Mouse (Mus musculus) heart, embryonic 10.5 days (tissue): ENCODE data around the gene Xrcc3. TPM values are rescaled to one million over a fixed set of nuclear protein-coding genes. Genes with fewer than 3 reads are reported as not detected.

Experiments used
- DNase-seq: peaks from one replicate; pipeline ENCODE4 v3.0.0-alpha.2; 2017; ENCODE audit warnings: low spot score
- H3K27ac ChIP-seq: fragments of 300-500 bp; sonication (generic); 2 replicates; pipeline ENCODE4 v1.5.1; 2016; ENCODE audit warnings: mild to moderate bottlenecking
- H3K27me3 ChIP-seq: fragments of 300-500 bp; sonication (generic); 2 replicates; pipeline ENCODE4 v1.6.1; 2016; ENCODE audit warnings: mild to moderate bottlenecking; ENCODE audit not compliant: poor library complexity, insufficient read depth, severe bottlenecking
- H3K36me3 ChIP-seq: fragments of 300-500 bp; sonication (generic); 2 replicates; pipeline ENCODE4 v1.6.1; 2016; ENCODE audit warnings: mild to moderate bottlenecking, moderate library complexity
- H3K4me1 ChIP-seq: fragments of 300-500 bp; sonication (generic); 2 replicates; pipeline ENCODE4 v1.6.1; 2016; ENCODE audit warnings: mild to moderate bottlenecking
- H3K4me3 ChIP-seq: fragments of 300-500 bp; sonication (generic); 2 replicates; pipeline ENCODE4 v1.5.1; 2016; ENCODE audit warnings: mild to moderate bottlenecking, moderate library complexity
- H3K9me3 ChIP-seq: fragments of 300-500 bp; sonication (generic); 2 replicates; pipeline ENCODE4 v1.6.1; 2016; ENCODE audit warnings: mild to moderate bottlenecking, moderate library complexity
- WGBS: fragments of 180-500 bp; shearing (Covaris S2); methylation state at CpG from one replicate; pipeline ENCODE4 v1.1.7; 2016; 5-methylcytosine and 5-hydroxymethylcytosine counted together
- polyA plus RNA-seq: library from polyadenylated mRNA; unstranded; fragments of >200 nt; fragmentation: Nextera tagmentation; extraction: Ambion mirVana; gene quantifications from 2 replicates; pipeline ENCODE4 v1.2.1, GENCODE M21; 2016

Xrcc3 gene
- polyA plus RNA-seq: 10.5 and 13.8 TPM in 2 replicates

GRCm38 (mm10) chr12:111813766-111814617 is at the start of gene Xrcc3, which contains the start of gene Zfyve21:
Xrcc3 (minus strand) TSS chr12:111813873.
Zfyve21 (plus strand) TSS chr12:111814170.
- peak within 1 kb of the TSS; percentile 84 for H3K4me3 ChIP-seq
- under 1% methylated on average over 87 of the region's 87 CpGs for WGBS
- H3K36me3 ChIP-seq: peaks cover 18% of the 10 kb centered on the region; the same call in 1 of the 2 replicates
- no peaks in the 10 kb centered on the region for H3K9me3 ChIP-seq
- H3K4me1 ChIP-seq: peaks cover 72% of the 10 kb centered on the region
- no peaks in the 10 kb centered on the region for H3K27me3 ChIP-seq
- H3K27ac ChIP-seq: peak within 1 kb of the TSS; percentile 95
- DNase-seq: peak; percentile 100

GRCm38 (mm10) chr12:111855448-111855847 is 41.8 kb upstream of the Xrcc3 start:
- no peak overlapping the region for H3K4me3 ChIP-seq
- H3K36me3 ChIP-seq: peaks cover 23% of the 10 kb centered on the region
- H3K9me3 ChIP-seq: no peaks in the 10 kb centered on the region
- WGBS: 83% methylated on average over 2 of the region's 2 CpGs
- DNase-seq: no peak
- no peaks in the 10 kb centered on the region; the same call in 1 of the 2 replicates for H3K4me1 ChIP-seq
- no peaks in the 10 kb centered on the region for H3K27me3 ChIP-seq
- no peak overlapping the region for H3K27ac ChIP-seq

GRCm38 (mm10) chr12:111853546-111853945 is 39.9 kb upstream of the Xrcc3 start:
- Histone ChIP-seq H3K9me3 (no peaks in the 10 kb centered on the region), H3K36me3 (peaks cover 22% of the 10 kb centered on the region), H3K4me3 (no peak overlapping the region), H3K4me1 (peaks cover 1% of the 10 kb centered on the region), H3K27me3 (no peaks in the 10 kb centered on the region), H3K27ac (no peak overlapping the region)
- 72% methylated on average over 4 of the region's 4 CpGs for WGBS
- no peak for DNase-seq

- Histone ChIP-seq H3K9me3 (no peaks in the 10 kb centered on the region), H3K4me3 (no peak overlapping the region), H3K36me3 (peaks cover 21% of the 10 kb centered on the region), H3K27me3 (no peaks in the 10 kb centered on the region), H3K27ac (no peak overlapping the region), H3K4me1 (peaks cover 6% of the 10 kb centered on the region)
- WGBS: 74% methylated on average over 10 of the region's 10 CpGs
- DNase-seq: no peak
These were observed 39.4 kb upstream of the Xrcc3 start for GRCm38 (mm10) chr12:111853011-111853436.

- H3K4me1 ChIP-seq: peaks cover 7% of the 10 kb centered on the region
- no peak overlapping the region for H3K4me3 ChIP-seq
- no peak for DNase-seq
- H3K27me3 ChIP-seq: no peaks in the 10 kb centered on the region
- H3K9me3 ChIP-seq: no peaks in the 10 kb centered on the region
- H3K27ac ChIP-seq: no peak overlapping the region
- peaks cover 14% of the 10 kb centered on the region for H3K36me3 ChIP-seq
- WGBS: 84% methylated on average over 5 of the region's 5 CpGs
These were observed 38.1 kb upstream of the Xrcc3 start for GRCm38 (mm10) chr12:111851745-111852144.

- 75% methylated on average over 2 of the region's 2 CpGs for WGBS
- Histone ChIP-seq H3K36me3 (peaks cover 12% of the 10 kb centered on the region), H3K4me3 (no peak overlapping the region), H3K27ac (no peak overlapping the region), H3K9me3 (no peaks in the 10 kb centered on the region), H3K4me1 (peaks cover 7% of the 10 kb centered on the region), H3K27me3 (no peaks in the 10 kb centered on the region)
- DNase-seq: no peak
These were observed 37.6 kb upstream of the Xrcc3 start for GRCm38 (mm10) chr12:111851235-111851634.

GRCm38 (mm10) chr12:111848300-111848798 is 34.7 kb upstream of the Xrcc3 start:
- Histone ChIP-seq H3K27ac (peak overlapping the region; percentile 37), H3K4me3 (no peak overlapping the region), H3K36me3 (peaks cover 15% of the 10 kb centered on the region), H3K9me3 (no peaks in the 10 kb centered on the region), H3K27me3 (no peaks in the 10 kb centered on the region), H3K4me1 (peaks cover 10% of the 10 kb centered on the region)
- 55% methylated on average over 9 of the region's 9 CpGs for WGBS
- no peak for DNase-seq

GRCm38 (mm10) chr12:111846815-111847214 is 33.1 kb upstream of the Xrcc3 start:
- no peaks in the 10 kb centered on the region for H3K27me3 ChIP-seq
- H3K36me3 ChIP-seq: peaks cover 28% of the 10 kb centered on the region
- no peak for DNase-seq
- H3K27ac ChIP-seq: no peak overlapping the region
- no peaks in the 10 kb centered on the region for H3K9me3 ChIP-seq
- H3K4me1 ChIP-seq: peaks cover 10% of the 10 kb centered on the region
- H3K4me3 ChIP-seq: no peak overlapping the region
- WGBS: 87% methylated on average over 10 of the region's 10 CpGs

GRCm38 (mm10) chr12:111845953-111846352 is 32.3 kb upstream of the Xrcc3 start:
- Histone ChIP-seq H3K27ac (no peak overlapping the region), H3K27me3 (no peaks in the 10 kb centered on the region), H3K9me3 (no peaks in the 10 kb centered on the region), H3K4me3 (no peak overlapping the region), H3K4me1 (peaks cover 10% of the 10 kb centered on the region), H3K36me3 (peaks cover 30% of the 10 kb centered on the region)
- WGBS: 91% methylated on average over 4 of the region's 4 CpGs
- no peak for DNase-seq

GRCm38 (mm10) chr12:111843470-111843869 is 29.8 kb upstream of the Xrcc3 start:
- H3K9me3 ChIP-seq: no peaks in the 10 kb centered on the region
- 55% methylated on average over 2 of the region's 2 CpGs for WGBS
- H3K4me1 ChIP-seq: peaks cover 8% of the 10 kb centered on the region
- no peak for DNase-seq
- H3K27ac ChIP-seq: no peak overlapping the region
- H3K4me3 ChIP-seq: no peak overlapping the region
- H3K27me3 ChIP-seq: no peaks in the 10 kb centered on the region
- H3K36me3 ChIP-seq: peaks cover 45% of the 10 kb centered on the region

- H3K27me3 ChIP-seq: no peaks in the 10 kb centered on the region
- H3K9me3 ChIP-seq: no peaks in the 10 kb centered on the region
- H3K4me1 ChIP-seq: 0 out of 2 replicates have a peak, but pooled peaks cover 3% of the 10 kb centered on the region
- H3K4me3 ChIP-seq: no peak overlapping the region
- H3K36me3 ChIP-seq: peaks cover 49% of the 10 kb centered on the region
- no peak for DNase-seq
- WGBS: 88% methylated on average over 15 of the region's 15 CpGs
- H3K27ac ChIP-seq: no peak overlapping the region
These were observed 29.1 kb upstream of the Xrcc3 start for GRCm38 (mm10) chr12:111842565-111843433.

- peaks cover 96% of the 10 kb centered on the region for H3K36me3 ChIP-seq
- H3K4me3 ChIP-seq: no peak overlapping the region
- H3K4me1 ChIP-seq: no peaks in the 10 kb centered on the region
- no peaks in the 10 kb centered on the region for H3K27me3 ChIP-seq
- DNase-seq: no peak
- no peaks in the 10 kb centered on the region for H3K9me3 ChIP-seq
- WGBS: 86% methylated on average over 10 of the region's 10 CpGs
- no peak overlapping the region for H3K27ac ChIP-seq
These were observed 19.8 kb upstream of the Xrcc3 start for GRCm38 (mm10) chr12:111833457-111833856.
